Mouse (Mus musculus): ENCODE results near the gene Tmprss9.

Gene Tmprss9

DNA sequence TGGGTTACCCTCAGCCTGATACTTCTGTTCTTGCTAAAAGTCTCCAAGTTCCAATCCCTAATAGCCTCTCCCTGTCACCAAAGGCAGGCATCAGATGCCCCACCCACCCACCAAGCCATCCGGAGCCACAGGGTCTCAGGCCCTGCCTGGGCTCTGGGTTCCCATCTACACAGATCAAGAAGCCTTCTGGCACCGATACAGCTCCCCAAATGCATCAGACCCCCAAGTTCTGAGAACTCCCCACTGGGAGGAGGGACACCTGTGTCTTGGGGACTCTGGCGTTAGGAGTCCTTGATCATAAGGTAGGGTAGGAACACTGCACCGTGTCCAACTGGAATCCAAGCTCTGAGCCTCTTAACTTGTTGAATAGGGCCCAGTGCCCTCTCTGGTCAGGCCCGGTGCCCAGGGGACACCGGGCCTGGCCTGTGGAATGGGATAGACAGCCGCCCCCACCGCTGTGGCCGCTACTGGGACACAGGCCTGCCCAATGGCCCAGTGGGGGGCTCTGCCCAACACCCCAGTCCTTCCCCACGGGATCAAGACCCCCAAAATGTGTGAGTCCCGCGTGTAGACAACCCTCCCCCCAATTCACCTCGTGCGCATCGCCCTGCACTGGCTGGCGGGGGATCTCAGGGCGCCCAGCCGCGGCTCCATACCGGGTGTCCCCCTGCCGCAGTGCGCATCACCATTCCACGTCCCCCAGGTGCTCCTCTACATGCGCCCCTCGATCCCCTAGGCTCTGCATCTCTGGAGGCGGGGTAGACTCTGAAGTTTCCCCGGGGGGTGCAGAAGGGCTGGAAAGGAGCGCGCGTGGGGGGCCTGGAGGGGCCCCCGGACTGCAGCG is 28.3 kb upstream of the Tmprss9 start:
- no peak for DNase-seq

DNA sequence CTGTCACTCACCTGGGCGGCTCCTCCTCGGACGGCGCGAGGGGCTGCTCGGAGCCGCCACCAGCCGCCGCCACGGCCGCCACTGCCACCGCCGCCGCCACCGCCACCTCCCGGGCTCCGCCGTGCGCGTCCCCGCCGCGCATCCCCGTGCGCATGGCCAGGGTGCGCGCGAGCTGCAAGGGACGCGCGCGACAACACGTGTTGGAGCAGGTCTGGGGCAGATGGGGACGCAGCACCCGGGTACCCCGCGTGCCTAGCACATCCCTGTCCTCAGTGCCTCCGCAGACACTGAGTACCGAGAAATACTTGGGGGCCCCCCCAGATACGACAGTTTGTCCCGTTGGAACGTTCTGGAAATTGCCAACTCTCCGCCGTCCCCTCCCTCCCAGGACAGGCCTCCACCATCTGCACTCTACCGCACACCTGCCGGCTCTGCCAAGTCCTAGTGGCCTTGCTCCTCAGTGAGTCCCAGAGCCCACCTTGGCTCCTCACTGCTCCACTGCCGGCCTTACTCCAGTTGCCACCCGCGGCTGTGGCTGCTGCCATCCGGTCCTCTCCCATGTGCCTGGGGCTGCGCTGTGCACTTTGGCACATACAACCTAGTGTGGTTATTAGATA is 27.6 kb upstream of the Tmprss9 start, which contains the start of gene Lingo3:
Gene Lingo3, minus strand, starts transcription at position 109 of the 617 bp plus-strand sequence.
- peak; percentile 72 for DNase-seq

DNA sequence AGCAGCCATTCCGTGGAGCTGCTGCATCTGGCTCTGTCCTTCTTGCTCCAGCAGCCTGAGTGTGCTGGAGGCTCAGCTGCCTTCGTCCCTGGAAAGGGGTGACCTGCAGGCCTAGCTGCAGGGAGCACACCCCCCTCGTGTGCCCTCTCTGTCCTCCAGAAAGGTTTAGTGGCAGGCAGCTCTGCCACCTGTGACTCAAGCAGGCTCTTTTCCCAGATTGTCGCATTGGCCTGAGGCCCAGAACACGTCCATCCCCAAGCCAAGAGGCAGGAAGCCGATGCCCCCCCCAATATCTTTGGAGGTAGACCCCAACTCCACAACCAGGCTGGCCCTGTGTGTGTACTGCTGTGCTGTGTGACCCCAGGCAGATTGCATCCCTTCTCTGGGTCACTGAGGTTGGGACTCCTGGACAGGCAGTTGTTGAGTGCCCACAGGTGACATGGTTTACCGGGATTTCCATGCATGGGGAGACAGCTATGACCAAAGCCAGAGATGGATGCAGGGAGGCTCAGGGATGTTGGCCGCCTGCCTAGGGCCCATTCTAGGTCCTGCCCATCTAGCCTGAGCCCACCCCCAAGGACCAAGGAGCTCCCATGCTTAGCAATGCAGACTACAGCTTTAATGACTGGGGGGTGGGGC is 26.5 kb upstream of the Tmprss9 start:
- DNase-seq, result no peak

DNA sequence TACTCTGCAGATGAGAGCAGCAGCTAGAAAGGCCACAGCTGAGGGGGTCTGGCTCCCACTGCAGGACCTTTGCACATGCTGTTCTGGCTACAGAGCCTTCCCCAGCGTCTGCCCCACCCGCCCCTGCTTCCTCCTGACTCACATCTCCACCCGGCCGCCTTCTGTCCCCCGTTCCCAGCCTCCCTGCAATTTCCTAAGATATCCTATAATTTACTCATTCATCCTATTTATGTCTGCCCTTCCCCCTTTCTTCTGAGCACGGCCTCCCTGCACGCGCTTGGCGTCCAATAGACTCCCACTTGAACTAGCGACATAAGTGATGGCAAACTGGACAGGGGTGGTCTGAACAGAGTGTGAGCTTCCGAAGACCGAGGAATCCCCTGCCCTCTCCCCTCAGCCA is 25.9 kb upstream of the Tmprss9 start:
- peak; percentile 54 for DNase-seq

DNA sequence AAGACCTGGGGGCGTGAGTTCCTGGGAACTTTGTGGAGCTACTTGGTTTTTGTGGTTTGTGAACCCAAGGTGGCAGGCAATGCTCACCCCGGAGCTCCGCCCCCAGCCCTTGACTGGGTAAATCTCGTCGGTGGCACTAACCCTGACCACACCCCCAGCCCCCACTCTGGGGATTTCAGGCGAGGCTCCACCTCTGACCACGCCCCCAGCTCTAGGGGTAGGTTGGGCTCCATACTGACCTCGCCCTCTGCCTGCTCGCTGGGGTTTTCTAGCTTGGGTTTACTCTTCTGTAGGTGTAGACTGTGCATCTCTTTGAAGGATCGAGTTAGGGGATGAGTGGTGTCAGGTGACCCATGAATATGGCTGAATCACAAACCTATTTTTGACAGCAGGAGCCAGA is 23.1 kb upstream of the Tmprss9 start:
- DNase-seq, result no peak

DNA sequence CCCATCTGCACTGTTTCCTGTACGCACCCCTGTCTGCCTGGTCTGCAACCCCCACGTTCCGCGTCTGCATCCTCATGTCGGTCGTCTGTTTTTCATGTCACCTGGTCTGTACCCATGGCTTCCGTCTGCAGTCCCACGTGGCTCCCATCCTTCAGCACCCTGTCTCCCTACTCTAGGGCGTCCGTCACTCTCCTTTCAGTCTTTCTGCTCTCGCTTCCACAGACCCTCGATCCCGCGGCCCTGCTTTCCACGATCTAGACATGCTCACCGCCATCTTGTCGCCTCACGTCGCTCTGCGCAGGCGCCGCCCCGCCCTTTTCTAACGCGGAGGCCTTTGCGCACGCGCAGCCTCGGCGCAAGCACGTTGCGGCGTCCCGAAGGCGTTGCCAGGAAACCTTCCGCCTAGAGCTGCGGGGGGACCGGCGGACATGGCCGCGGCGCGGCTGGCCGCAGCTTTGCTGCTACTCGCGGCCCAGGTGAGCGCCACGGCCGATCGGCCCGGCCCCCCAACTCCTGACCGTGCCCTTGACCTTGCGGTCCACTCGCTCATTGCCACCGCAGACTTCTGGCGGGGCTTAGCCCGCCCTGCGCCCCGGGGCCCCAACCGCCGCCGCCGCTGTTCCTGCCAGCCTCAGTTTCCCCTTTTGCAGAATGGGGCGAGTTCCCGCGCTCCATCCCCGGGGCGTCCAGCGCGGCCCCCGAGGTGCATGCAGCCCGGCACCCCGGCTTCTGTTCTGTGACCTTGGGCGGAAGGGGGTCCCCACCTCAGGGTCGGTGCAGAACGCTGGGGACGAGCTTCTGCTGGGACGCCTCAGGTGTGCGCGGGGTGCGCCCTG is 16.5 kb upstream of the Tmprss9 start, which contains the start of the genes Lsm7 and Sppl2b:
Gene Lsm7, minus strand, starts transcription at position 297 of the 836 bp plus-strand sequence.
Gene Sppl2b, plus strand, starts transcription at position 363 of the 836 bp plus-strand sequence.
- DNase-seq, result peak; percentile 96

DNA sequence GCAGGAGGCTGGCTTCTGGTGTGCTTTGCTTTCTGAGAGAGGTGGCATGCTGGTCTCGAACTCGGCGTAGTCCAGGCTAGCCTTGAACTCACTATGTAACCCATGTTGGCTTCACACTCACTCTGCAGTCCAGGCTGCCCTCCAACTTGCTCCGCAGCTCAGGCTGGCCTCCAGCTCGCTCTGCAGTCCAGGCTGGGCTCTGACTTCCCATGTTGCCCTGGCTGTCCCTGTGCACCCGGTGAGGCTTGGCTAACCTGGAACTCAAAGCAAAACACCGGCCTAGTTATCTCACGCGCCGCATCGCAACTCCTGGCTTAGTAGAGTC is 15.9 kb upstream of the Tmprss9 start:
- no peak for DNase-seq

DNA sequence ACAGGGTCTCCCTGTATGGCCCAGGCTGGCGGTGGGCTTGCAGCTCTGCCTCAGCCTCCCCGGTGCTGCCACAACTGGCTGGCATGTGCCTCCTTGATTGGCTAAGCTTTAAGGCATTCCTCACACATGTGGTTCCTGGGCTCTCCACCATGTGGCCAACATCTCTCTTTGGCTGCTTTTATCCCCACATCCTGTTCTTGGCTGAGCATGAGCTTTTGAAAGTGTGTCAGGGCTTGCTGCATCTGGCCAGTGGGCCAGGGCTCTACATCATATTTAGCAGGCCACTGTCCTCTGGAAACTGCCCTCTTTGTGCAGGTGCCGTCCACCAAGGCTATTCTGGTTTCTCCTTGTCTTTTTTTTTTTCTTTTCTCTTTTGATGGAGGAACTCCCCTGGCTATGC is 15.4 kb upstream of the Tmprss9 start:
- DNase-seq, result no peak

DNA sequence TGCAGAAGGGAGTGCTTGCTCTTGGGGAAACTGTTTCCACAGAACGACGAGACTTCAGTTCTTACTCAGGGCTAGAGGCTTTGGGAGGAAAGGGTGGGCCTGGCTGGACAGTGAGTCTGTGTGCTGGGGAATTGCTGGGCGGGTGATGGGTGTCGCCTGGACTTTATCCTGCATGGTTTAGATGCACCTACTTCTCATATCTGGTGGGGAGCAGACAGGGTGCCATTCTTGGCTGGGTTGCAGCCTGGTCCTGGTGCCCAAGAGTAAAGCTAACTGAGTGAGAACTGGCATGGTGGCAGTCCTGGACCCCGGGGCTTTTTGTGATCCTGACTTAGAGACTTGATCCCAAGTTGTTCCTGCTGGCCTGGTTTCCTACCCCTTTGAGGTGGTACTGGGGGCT is 14.7 kb upstream of the Tmprss9 start:
- no peak for DNase-seq

DNA sequence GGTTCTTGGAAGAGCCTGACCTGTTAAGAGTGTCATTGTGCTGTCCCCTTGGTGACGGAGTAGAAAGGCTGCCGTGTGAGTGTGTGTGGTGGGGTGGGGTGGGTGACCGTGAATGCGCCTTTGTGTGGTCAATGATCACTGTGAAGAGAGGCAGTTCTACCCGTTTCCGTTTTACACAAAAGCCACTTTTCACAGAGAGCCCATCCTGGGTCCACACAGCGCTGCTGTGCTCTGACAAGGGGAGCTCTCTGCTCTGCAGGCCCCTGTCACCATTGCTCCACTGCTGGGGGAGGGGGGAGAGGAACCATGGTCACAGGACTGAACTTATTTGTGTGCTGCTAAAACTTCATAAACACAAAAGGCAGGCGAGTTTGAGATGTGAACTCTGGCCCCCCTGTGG is 14.3 kb upstream of the Tmprss9 start:
- DNase-seq, result no peak

DNA sequence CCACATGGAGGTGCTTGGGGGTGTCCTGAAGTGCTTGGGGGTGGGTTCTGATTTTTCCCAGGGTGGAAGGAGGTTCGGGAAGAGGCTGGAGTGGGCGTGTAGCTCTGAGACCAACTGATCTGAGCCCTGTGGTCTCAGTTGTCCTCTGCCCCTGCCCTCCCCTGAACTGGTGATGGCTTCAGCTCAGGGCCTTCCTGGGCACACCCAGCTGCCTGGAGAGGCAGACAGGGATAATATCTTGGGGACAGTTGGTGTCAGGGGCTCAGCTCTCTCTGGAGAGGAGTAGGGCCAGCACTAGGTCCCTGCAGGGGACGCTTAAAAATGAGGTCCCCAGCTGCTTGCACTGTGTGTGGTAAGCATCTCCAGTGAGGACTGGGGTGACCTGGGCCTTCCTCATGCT is 13.8 kb upstream of the Tmprss9 start:
- no peak for DNase-seq

DNA sequence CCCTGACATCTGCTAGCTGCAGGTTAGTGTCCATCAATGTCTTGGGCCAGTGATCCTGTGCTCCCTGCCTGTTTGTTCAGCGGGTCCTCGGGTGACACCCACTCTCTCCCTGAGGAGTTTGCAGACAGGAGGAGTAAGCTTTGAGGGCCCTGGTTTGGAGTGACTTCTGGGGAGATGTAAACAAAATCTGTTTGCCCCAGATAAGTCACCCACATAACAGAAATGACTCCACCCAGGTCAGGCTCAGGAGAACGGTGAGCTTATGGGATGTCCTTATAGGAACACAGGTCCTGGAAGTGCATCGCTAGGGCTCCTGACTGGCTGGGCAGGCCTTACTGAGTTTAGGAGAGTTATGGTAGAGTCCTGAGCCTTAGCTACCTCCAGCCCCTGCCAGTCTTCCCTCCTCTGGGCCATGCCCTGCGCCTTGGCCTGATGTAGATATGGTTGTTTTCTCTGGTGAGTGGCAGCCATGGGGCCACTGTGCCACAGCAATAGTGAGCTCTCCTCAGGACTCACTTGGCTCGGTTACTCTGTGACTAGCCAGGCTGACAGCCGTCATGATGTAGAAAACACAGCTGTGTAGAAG is 13.2 kb upstream of the Tmprss9 start:
- no peak for DNase-seq

DNA sequence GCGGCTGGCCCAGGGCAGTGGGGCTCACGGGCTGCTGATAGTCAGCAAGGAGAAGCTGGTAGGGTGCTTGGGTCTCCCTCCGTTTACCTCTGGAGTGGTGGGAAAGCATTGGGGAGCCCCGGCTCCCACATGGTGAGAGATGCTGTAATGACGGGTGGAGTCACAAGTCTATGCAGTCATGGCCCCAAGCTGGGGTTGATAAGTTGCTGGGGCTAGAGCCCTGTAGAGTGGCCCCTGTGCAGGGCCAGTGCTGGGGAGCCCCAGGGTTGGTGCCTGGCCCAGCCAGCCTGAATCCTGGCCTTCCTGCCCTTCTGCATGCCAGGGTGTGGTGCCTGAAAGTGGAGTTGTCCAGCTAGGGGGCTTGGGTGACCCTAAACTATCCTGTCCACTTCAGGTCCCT is 9.3 kb upstream of the Tmprss9 start:
- DNase-seq, result no peak

DNA sequence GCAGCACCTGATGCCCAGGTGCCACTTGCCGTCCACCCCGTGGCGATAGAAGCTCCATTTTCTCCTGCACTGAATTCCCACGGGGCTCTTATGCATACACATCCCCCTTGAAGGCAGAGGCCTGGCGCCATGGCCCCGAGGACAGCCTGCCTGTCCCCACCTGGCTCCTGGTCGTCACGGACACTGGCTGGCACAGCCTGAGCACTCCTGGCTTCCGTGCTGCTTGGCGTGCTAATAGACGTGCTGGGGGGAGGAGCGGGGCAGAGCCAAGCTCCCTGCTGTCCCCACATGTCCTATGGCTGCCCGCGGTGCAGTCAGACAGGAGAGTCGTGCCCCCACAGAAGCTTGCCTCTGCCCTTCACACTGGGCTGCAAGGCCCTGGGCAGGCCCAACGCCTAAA is 7.2 kb upstream of the Tmprss9 start:
- DNase-seq, result no peak

DNA sequence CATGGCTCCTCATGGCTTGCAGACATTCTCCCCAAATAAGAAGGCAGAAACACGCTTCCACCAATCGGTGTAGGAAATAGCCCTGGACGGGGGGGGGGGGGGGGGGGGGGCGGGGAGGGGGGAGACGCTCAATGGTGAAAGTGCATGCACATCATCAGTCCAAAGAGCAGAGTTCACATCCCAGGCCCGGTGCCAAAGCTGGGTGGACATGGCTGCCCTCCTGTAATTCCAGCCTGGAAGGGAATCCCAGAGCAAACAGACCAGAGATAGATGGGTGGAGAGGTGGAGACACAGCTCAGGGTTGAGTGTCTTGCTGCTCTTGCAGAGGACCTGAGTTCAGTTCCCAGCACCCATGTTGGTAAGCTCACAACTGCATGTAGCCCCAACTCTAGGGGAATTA is 655 bp upstream of the Tmprss9 start:
- DNase-seq, result no peak

DNA sequence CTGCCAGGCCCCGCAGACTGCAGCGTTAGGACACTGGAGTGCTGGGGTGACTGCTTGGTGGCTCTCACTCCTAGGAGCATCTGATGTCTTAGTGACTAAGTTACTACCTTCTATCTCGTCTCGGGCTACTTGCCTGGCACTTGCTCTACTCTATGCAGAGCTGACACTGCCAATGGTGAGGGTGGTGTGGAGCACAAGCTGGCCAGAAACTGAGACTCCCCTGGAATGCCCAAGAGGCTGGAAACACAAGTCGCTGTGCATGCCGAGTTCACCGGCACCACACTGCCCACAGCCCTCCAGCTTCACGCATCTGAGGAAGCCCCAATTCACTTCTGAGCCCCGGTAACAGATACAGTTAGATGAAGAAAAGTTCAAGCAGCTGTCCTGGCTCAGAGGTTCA is 2.4 kb downstream of the Tmprss9 start:
- DNase-seq, result no peak

DNA sequence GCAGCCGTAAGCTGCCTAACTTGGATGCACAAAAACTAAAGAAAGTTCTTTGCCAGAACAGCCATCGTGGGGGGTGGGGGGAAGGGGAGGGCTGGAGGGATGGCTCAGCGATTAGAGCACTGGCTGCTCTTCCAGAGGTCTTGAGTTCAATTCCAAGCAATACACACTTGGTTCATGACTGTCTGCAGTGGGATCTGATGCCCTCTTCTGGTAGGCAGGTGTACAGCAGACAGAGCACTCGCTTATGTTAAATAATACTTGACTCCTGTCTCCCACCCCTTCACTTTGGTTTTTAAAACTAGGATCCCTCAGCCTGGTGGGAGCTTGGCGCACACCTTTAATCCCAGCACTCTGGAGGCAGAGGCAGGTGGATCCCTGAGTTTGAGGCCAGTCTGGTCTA is 4.4 kb downstream of the Tmprss9 start:
- DNase-seq, result peak; percentile 53

DNA sequence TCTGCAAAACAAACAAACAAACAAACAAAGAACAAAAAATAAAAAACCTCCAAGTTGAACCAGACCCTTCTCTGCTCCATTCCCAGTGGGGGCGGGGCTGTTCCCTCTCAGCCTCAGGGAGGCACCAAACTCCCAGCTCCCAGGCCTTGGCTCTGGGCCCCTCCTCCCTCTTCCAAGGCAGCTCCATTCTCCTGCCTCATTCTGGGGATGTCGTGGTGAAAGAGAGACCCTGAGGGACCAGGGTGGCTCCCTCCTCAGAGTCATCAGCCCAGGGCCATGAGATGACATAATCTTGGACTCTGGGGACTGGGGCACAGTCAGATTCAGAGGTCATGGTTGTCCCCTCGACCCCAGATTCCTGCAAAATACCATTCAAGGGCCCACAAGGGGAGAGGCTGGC is 4.9 kb downstream of the Tmprss9 start:
- DNase-seq, result no peak

DNA sequence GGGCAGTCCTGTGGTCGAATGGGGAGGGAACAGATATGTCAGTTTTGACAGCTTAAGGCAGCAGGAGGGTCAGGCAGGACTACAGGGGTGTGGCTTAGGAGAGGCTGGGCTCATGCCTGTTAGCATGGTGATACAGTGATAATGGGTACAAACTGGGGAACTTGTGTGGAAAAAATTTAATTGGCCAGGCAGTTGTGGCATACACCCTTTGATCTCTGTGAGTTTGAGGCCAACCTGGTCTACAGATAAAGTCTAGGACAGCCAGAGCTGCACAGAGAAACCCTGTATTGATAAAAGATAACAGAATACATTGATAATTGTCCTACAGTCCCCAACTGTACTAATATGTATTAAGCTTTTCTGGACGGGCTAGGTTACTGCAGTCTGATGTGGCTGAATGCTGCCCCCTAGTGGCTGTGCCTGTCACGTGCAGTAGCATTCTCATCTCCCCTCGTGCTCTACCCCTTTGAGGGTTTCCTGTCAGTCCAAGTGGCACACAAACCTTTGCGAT is 8.5 kb downstream of the Tmprss9 start:
- DNase-seq, result peak; percentile 67

DNA sequence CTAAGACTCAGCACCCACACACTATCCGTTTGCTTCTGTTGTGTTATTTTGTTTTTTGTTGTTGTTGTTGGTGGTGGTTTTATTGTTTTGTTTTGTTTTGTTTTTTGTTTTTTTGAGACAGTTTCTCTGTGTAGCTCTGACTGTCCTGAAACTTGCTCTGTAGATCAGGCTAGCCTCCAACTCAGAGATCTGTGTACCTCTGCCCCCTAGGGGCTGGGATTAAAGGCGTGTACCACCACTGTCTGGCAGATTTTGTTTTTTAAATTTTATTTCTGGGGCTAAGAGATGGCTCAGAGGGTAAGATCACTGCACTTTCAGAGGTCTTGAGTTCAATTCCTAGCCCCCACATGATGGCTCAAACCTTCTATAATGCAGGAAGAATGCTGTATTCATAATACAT is 9.3 kb downstream of the Tmprss9 start:
- DNase-seq, result no peak

DNA sequence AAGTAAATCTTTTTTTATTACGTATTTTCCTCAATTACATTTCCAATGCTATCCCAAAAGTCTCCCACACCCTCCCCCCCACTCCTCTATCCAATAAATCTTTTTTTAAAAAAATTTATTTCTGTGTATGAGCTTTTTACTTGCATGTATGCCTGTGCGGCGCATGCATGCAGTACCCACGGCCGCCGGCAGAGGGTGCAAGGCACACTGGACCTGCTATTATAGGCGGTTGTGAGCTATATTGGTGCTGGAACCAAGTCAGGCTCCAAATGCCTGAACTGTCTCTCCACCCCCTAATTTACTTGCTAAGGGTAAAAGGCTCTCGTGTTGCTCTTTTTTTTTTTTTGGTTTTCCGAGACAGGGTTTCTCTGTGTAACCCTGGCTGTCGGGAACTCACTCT is 9.7 kb downstream of the Tmprss9 start:
- DNase-seq, result peak; percentile 74

DNA sequence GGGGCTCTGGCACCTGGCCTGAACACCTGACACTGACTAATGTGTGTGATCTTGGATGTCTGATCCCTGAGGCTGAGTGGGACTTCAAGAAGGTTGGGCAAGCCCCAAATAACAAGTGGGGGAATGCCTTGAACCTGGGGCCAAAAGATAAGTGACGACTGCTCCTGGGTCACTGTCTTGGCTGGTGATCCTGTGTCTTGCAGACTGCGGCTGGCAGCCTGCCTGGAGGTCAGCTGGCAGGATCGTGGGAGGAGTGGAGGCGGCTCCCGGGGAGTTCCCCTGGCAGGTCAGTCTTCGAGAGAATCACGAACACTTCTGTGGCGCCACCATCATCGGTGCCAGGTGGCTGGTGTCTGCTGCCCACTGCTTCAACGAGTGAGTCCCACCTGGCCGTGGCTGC is 15.5 kb downstream of the Tmprss9 start:
- no peak for DNase-seq

DNA sequence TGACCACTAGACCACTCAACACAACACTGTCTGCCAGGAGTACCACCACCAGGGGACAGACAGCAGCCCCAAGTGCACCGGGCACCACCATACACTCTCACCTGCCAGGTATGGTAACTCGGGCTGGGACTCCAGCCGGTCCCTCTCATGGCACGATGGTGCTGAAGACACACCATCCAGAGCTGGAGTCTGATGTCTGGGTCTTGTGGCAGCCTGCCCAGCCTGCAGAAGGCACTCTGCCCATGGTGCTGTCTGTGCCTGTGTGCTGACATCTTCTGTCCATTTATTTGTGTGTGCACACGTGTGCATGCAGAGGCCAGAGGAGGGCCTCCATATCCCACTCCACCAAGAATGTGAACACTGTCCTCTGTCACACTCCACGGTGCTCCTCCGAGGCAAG is 23.5 kb downstream of the Tmprss9 start:
- DNase-seq, result no peak

Measured in right cerebral cortex, postnatal 14 days (tissue).